Mouse (Mus musculus): ENCODE measurements around the gene Dlx1. TPM values are rescaled to one million over a fixed set of nuclear protein-coding genes. Genes with fewer than 3 reads are reported as not detected.
A peak's percentile ranks its signal among the peaks of the same experiment; 100 is the strongest.

Gene Dlx1
- total RNA-seq (2015), result not detected in 2 replicates
- not detected in 2 replicates for total RNA-seq (2017)

GRCm38 (mm10) chr2:71528014-71528713 is at the start of gene Dlx1:
Gene Dlx1, plus strand, starts transcription at chr2:71528113.
- ATAC-seq (replicated peaks; ENCODE audit: poor library complexity), result no peak

- ATAC-seq (replicated peaks; ENCODE audit: poor library complexity), result no peak
Measured at GRCm38 (mm10) chr2:71479917-71480316, 48.0 kb upstream of the Dlx1 start.

GRCm38 (mm10) chr2:71481825-71482224 is 46.1 kb upstream of the Dlx1 start:
- ATAC-seq (replicated peaks; ENCODE audit: poor library complexity), result peak; percentile 78

GRCm38 (mm10) chr2:71483046-71483716 is 44.7 kb upstream of the Dlx1 start:
- no peak for ATAC-seq (replicated peaks; ENCODE audit: poor library complexity)

DNA sequence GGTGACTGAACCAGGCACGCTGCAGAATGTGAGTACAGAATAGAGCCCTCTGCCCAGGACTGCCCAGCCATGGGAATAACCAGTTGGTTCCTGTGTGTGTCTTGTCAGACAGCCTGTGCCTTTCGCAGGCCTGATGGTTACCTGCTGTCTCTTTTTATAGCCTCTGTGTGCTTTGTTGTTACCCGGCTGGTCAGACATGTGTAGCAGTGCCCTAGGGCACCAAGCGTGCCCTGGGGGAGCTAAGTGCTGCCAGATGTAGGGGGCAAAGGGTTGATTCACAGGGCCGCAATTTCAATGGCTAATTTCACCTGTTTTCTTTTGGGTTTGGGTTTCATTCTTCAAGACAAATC is 44.2 kb upstream of the Dlx1 start:
- ATAC-seq (replicated peaks; ENCODE audit: poor library complexity), result no peak

- ATAC-seq (replicated peaks; ENCODE audit: poor library complexity), result no peak
Measured at GRCm38 (mm10) chr2:71491295-71491694, 36.6 kb upstream of the Dlx1 start.

DNA sequence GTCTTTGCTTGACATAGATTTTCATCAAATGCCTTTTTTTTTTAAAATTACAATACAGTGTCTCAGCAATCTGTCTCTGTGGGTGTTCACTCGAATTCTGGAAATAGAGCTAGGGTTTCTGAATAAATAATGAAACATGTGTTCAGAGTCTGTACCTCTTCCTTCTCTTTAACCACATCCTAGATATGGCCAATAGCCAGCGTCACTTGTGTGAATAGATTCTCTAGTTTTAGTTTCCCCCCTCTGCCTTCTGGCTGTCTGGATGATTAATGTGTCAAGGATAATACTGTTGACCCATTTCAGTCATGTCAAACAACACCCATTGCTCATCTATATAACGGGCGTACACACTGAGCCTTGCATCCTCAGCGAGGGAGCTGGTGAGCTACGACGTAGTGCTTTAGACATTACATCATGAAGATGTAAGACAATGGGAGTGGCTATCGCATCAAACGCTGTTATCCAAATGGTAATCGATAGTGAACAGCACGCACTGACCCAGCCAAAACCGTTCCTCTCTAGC is 34.7 kb upstream of the Dlx1 start:
- ATAC-seq (replicated peaks; ENCODE audit: poor library complexity), result no peak

- ATAC-seq (replicated peaks; ENCODE audit: poor library complexity), result no peak
Measured at GRCm38 (mm10) chr2:71494503-71494902, 33.4 kb upstream of the Dlx1 start.

- ATAC-seq (replicated peaks; ENCODE audit: poor library complexity), result no peak
Measured at GRCm38 (mm10) chr2:71494971-71495370, 32.9 kb upstream of the Dlx1 start.

- 0 out of 2 replicates have a peak, but pooled peaks have one; percentile 35 for ATAC-seq (replicated peaks; ENCODE audit: poor library complexity)
Measured at GRCm38 (mm10) chr2:71497175-71497574, 30.7 kb upstream of the Dlx1 start.

DNA sequence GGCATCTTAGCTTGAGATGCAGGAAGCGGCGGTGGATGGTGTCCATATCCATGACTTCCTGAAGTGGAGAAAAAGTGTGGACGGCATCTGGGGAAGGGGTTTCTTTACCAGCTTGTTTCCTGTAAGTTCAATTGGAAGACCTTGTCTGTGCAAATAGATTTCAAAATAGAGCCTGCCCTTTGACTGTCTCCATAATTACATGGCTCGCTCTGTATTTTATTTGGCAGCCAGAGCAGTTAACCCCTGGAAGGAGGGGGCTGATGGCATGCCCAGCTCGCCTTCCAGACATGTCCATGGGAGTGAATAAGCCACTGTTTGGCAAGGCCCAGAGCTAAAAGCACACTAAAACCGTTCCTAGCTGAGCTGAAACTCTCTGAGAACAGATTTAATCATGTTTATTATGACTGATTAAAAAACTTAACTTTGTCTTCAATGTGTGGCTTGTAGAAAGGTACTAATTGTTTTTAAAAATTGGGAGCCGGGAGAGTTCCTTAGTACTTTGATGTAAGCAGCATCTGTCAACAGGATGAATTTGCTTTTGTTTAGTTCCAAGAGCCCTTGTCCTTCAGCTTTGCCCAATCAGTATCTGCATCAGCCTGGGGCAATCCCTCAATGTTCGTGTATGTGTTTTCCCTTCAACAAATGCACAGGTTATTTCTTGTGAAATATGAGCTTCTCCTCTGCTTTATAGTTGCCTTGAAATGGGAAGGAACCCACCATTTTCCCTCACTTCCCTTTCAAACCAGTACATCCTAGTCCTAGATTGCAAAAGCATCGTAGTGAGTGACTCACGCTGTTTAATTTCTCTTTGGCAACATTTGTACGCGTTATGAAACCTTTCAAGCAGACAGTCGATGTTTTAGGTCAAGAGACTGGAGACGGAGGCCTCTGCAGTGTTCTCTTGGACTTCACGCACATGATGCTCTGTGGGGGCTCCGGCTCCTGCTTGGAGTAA is 28.4 kb upstream of the Dlx1 start:
- peak; percentile 94 for ATAC-seq (replicated peaks; ENCODE audit: poor library complexity)

DNA sequence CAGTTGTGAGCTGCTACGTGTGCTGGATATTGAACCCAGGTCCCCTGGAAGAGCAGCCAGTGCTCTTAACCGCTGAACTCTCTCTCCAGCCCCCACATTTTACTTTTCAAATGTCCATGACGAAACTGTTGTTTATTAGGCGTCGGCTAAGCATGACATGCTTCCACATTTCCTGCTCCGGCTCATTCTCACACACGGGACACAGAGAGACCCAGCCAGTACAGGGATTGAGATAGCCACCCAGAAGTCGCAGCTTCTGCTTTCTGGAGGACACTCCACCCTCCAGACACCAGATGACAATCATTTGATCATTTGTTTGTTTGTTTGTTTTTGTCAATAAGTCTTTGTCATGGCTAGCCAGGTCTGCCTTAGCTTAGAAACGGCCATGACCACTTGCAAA is 23.1 kb upstream of the Dlx1 start:
- ATAC-seq (replicated peaks; ENCODE audit: poor library complexity), result no peak

DNA sequence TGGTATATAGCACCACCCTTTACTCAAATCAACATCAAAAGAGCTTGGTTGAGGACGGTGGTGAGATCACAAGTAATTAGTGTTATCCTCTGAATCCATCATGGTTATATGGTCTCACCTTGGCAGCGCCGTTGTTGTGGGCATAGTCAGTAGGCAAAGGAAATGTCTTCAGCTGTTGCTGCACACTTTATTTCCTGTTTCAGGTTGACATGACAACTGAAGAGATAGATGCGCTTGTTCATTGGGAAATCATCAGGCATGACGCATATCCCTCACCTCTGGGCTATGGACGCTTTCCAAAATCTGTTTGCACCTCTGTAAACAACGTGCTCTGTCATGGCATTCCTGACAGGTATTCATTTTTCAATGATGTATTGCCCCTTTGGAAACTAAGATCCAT is 16.7 kb upstream of the Dlx1 start:
- no peak for ATAC-seq (replicated peaks; ENCODE audit: poor library complexity)

DNA sequence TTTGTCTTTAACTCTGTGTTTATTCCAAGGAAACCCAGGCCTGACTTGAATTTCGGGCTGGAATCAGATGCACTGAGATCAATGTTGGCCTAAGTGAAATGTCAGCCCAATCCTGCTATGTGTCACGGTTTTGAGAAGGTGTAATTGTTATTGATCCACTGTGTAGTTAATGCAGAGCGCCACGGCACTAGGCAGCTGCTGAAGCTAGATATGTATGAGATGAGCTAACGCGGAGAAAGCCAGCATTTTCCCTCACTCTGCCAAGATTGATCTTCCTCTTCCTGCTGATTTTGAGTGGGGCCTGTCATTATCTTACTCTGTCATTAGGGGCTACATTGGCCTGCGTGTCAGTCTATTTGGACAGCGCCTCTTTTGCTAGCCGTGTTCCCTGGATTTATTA is 15.6 kb upstream of the Dlx1 start:
- ATAC-seq (replicated peaks; ENCODE audit: poor library complexity), result no peak

DNA sequence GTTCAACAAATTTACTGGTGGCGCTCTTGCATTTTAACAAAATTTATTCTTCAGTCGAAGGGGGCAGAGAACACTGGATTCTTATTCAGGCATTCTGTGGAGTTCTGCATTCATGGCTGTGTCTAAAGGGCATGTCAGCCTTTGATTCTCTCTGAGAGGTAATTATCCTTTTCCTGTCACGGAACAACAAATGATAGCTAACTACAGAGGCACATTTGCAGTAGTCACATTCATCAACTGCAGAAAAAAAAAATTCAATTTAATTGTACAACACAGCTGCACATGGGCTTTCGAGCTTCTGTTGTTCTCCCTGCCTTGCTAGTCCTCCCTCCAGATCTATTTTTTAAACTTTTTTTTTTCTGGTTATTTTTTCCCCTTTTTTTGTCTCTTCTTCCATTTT is 10.9 kb upstream of the Dlx1 start:
- ATAC-seq (replicated peaks; ENCODE audit: poor library complexity), result no peak

- ATAC-seq (replicated peaks; ENCODE audit: poor library complexity), result no peak
Measured at GRCm38 (mm10) chr2:71517466-71518099, 10.3 kb upstream of the Dlx1 start.

- ATAC-seq (replicated peaks; ENCODE audit: poor library complexity), result no peak
Measured at GRCm38 (mm10) chr2:71522871-71523270, 5.0 kb upstream of the Dlx1 start.

DNA sequence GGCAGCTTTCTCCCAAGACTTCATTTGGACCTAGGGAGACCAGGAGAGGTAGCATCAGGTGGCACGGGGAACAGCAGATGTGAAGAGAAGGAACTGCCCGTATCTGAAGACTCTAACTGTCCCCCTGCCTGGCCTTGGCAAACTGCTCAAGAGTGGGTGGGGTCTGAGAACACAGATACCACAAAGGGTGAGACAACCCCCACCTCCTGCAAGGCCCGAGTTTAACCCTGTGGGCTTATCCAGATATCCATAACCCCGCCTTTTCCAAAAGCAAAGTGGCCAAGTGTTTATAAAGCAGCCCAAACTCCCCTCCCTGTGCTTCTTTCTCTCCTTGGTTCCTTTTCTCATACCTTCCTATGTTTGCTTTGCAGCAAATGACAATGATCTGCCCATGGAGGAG is 4.5 kb upstream of the Dlx1 start:
- ATAC-seq (replicated peaks; ENCODE audit: poor library complexity), result no peak

DNA sequence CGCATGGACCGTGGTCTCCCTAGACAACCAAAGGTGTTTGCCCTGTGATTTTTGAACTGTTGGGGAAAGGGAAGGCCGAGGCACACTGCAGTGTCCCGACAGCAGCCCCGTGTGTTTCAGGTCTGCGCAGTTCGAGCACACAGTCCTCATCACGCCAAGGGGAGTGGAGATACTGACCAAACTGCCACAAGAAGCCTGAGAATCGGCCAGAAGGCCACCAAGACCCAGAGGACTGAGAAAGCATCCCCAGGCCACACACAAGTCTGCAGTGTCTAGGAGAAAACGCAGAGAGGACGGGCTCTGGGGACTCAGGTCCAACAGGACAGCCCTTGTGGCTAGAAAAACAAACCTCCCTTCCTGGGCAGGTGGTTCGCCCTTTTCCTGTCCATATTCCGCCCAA is 3.1 kb upstream of the Dlx1 start:
- no peak for ATAC-seq (replicated peaks; ENCODE audit: poor library complexity)

DNA sequence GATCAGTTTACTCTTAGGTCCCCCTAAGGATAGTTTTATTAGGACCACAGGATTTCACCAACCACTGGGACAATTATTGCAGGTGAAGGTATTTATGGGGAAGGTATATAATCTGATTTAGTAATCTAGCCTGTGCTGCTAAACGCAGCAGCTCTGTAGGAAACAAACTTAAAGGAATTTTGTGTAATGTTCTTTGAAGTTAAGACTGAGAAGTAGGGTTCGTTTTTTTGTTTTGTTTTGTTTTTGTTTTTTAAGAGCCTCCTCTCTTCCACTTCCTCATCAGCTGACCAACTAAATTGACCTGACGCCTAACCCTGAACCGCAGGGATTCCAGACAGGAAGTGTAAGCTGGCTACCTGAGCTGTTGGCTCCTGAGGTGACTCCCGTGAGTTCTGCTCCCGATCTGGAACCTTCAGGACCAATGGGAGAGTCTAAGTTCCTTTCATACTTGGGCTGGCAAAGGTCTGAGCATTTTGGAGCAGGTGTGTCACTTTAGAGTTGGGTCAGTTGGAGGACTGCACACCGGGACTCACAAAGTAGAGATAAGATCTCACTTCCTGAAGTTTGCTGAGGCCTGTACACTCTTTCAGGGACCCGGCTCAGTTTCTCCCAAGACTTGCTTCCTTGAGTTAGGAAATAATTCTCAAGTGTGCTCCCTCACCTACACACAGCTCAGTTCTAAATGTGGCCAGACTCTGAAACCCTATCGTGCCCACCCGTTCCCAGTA is 1.2 kb upstream of the Dlx1 start:
- no peak for ATAC-seq (replicated peaks; ENCODE audit: poor library complexity)
